Mouse (Mus musculus): ENCODE data around the gene Sfrp4.

- no peak for TF ChIP-seq CTCF (IDR thresholded peaks at IDR 0.05; ENCODE audit: extremely low read depth, insufficient read depth, insufficient read length, insufficient replicate concordance)
- TF ChIP-seq POLR2A (IDR thresholded peaks at IDR 0.05; ENCODE audit: low read depth, low read length), result no peak
These were observed 9.9 kb upstream of the Sfrp4 start for GRCm38 (mm10) chr13:19612963-19613362.
